ENCODE assay signal across 9 mouse cellular contexts in the genomic region with DNA sequence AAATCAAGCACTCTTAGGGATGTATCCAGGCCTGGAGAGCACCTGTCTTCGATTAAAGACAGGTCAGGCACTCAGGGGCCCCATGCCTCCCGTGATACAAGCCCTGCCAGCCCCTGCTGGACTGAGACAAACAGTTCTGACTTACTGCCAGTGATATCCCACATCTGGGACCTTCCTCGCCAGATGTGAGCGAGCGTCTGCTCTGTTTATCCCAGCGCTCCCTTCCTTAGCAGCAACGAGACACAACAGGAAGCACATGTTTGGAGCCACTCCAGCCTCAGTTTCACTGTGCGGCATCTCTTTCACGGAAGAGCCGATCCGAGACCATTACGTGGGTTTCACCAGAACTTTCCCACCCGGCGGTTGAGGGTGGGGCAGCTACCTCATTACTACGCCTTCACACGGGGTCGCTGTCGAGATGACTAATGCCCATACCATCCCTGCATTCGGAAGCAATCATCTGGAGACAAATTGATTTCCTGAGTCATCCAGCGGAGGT. TPM values are rescaled to one million over a fixed set of nuclear protein-coding genes. Genes with fewer than 3 reads are reported as not detected.
A peak's percentile ranks its signal among the peaks of the same experiment; 100 is the strongest.
DNase-seq lines count a peak whose midpoint lies in the region; ATAC-seq and TF ChIP-seq lines count a peak whose summit lies in the region.
"Had no signal": no experiment of that assay in that cellular context is flagged by ENCODE, and none has a peak within 500 bp of the region (broad histone marks: within the 10 kb centered on the region; RNA-seq: fewer than 3 reads in every experiment).

No protein-coding gene starts in this region.

- WGBS in hindbrain, embryonic 13.5 days = 17% methylated on average over 20 of the region's 20 CpGs

- no peaks in the 10 kb centered on the region for H3K36me3 ChIP-seq in hindbrain, embryonic 13.5 days
- H3K36me3 ChIP-seq: liver, embryonic 15.5 days had no signal

- no peaks in the 10 kb centered on the region for H3K27me3 ChIP-seq in hindbrain, embryonic 13.5 days

- 0 out of 2 replicates have a peak, but pooled peaks have one; percentile 30 for ATAC-seq in hindbrain, embryonic 13.5 days (ENCODE audit: low FRiP score)

- H3K27ac ChIP-seq in gastrocnemius, adult 2 months = peak overlapping the region; percentile 68
- H3K27ac ChIP-seq in hindbrain, embryonic 13.5 days = peak overlapping the region; percentile 48
- H3K27ac ChIP-seq: liver, embryonic 15.5 days had no signal

- H3K4me1 ChIP-seq in hindbrain, embryonic 13.5 days (replicated peaks) = peaks cover 37% of the 10 kb centered on the region
- H3K4me1 ChIP-seq: liver, embryonic 15.5 days had no signal

- H3K4me3 ChIP-seq in gastrocnemius, adult 2 months = peak overlapping the region; percentile 59
- peak overlapping the region; percentile 16; the same call in 1 of the 2 replicates for H3K4me3 ChIP-seq in hindbrain, embryonic 13.5 days
- H3K4me3 ChIP-seq: liver, embryonic 15.5 days had no signal

- DNase-seq in right cerebral cortex, postnatal 4 days = peak; percentile 6
- no peak for DNase-seq in right cerebral cortex, postnatal 25 days
- DNase-seq in gastrocnemius, adult 2 months = peak; percentile 70
- peak; percentile 44 to 71 for DNase-seq in lung, adult 18-20 months
- peak; percentile 70 for DNase-seq in retina, embryonic 14.5 days (ENCODE audit: low spot score)
- no peak for DNase-seq in layer of hippocampus, adult 9-11 months
- DNase-seq in layer of hippocampus, postnatal 10 days (ENCODE audit: low spot score in 2 of 2) = no peak

- intact Hi-C loops in gastrocnemius, adult 2 months (cut with DNase I) = no loop called here

- no peak overlapping the region for H3K9ac ChIP-seq in hindbrain, embryonic 13.5 days
- H3K9ac ChIP-seq: liver, embryonic 15.5 days had no signal

- TF ChIP-seq CTCF in gastrocnemius, adult 2 months (IDR thresholded peaks at IDR 0.05) = no peak

- no peaks in the 10 kb centered on the region for H3K9me3 ChIP-seq in hindbrain, embryonic 13.5 days
- H3K9me3 ChIP-seq: liver, embryonic 15.5 days had no signal

- peak overlapping the region; percentile 51 for H3K4me2 ChIP-seq in hindbrain, embryonic 13.5 days
- H3K4me2 ChIP-seq: liver, embryonic 15.5 days had no signal

RNA-seq across cellular contexts. Expression of a gene that starts 23.3 kb away (rescaled TPM):
- total RNA-seq in gastrocnemius, adult 2 months (2021) = under 1 TPM; 0.36 to 0.45 TPM
- polyA plus RNA-seq in hindbrain, embryonic 13.5 days (2015; fragmentation: Nextera tagmentation; extraction: Ambion mirVana) = not detected in 2 replicates
- under 1 TPM; 0.16 to 0.31 TPM for total RNA-seq in layer of hippocampus, postnatal 10 days (2021)

Comparison
In these comparisons a context has a peak if more than half of its experiments do, and no peak if none do; other contexts are left out.
1. DNase-seq: peak in right cerebral cortex, postnatal 4 days (single experiment), gastrocnemius, adult 2 months (single experiment), lung, adult 18-20 months (2 of 2) and retina, embryonic 14.5 days (single experiment); none in right cerebral cortex, postnatal 25 days (single experiment), layer of hippocampus, adult 9-11 months (single experiment) and layer of hippocampus, postnatal 10 days (0 of 2).